Mouse (Mus musculus) liver, embryonic 14.5 days (tissue): ENCODE results near the gene Arhgap9. TPM values are rescaled to one million over a fixed set of nuclear protein-coding genes. Genes with fewer than 3 reads are reported as not detected.

Experiments used
- ATAC-seq: fragments of 200-750 bp; cut with Nextera tagmentation; 2 replicates; pipeline ENCODE4 v1.8.0; 2017; ENCODE audit warnings: moderate number of reproducible peaks, mild to moderate bottlenecking, moderate library complexity; ENCODE audit not compliant: insufficient read depth
- DNase-seq, 3 experiments: peaks; one replicate each; pipeline ENCODE4 v3.0.0-alpha.2; 2012 to 2013; ENCODE audit warnings: low read depth in 3 of 3, low spot score in 3 of 3
- H3K27ac ChIP-seq: fragments of 300-500 bp; sonication (generic); 2 replicates; pipeline ENCODE4 v1.5.1; 2014; ENCODE audit warnings: moderate library complexity, mild to moderate bottlenecking, control low read depth, inconsistent platforms
- H3K27me3 ChIP-seq: fragments of 300-500 bp; sonication (generic); 2 replicates; pipeline ENCODE4 v1.6.1; 2014; ENCODE audit warnings: mild to moderate bottlenecking, low read length, moderate library complexity; ENCODE audit not compliant: control insufficient read depth, insufficient read depth
- H3K36me3 ChIP-seq: fragments of 300-500 bp; sonication (generic); replicated peaks from 2 replicates; pipeline ENCODE4 v1.6.1; 2014; ENCODE audit warnings: low read depth; ENCODE audit not compliant: control insufficient read depth, insufficient read depth
- H3K4me1 ChIP-seq, 2 experiments: fragments of 200-500 bp in 1 of 2; fragments of 300-500 bp in 1 of 2; sonication (generic) in 1 of 2; replicated peaks; 2 replicates each; pipeline ENCODE4 v1.6.1; 2012 to 2014; ENCODE audit warnings: antibody characterized with exemption in 1 of 2, inconsistent platforms in 1 of 2, low read length in 1 of 2; ENCODE audit not compliant: control insufficient read depth in 2 of 2, insufficient read depth in 2 of 2
- H3K4me2 ChIP-seq: fragments of 300-500 bp; sonication (generic); 2 replicates; pipeline ENCODE4 v1.6.1; 2014; ENCODE audit warnings: low read depth, mild to moderate bottlenecking, control low read depth, moderate library complexity
- H3K4me3 ChIP-seq, 2 experiments: fragments of 200-500 bp in 1 of 2; fragments of 300-500 bp in 1 of 2; sonication (generic) in 1 of 2; 2 replicates each; pipeline ENCODE4 v1.5.1; 2012 to 2014; ENCODE audit warnings: low read depth in 2 of 2, low read length in 2 of 2, mild to moderate bottlenecking in 2 of 2, control low read depth in 1 of 2, inconsistent platforms in 1 of 2, moderate library complexity in 1 of 2; ENCODE audit not compliant: insufficient read depth in 1 of 2
- H3K9ac ChIP-seq: fragments of 300-500 bp; sonication (generic); replicated peaks from 2 replicates; pipeline ENCODE4 v1.6.1; 2014; ENCODE audit warnings: mild to moderate bottlenecking, control low read depth, moderate library complexity
- H3K9me3 ChIP-seq: fragments of 300-500 bp; sonication (generic); 2 replicates; pipeline ENCODE4 v1.6.1; 2016; ENCODE audit warnings: low read length, mixed read lengths; ENCODE audit not compliant: control insufficient read depth
- CTCF ChIP-seq: IDR thresholded peaks from 2 replicates; pipeline ENCODE4 v1.5.1; 2016; ENCODE audit warnings: antibody characterized with exemption, low read depth, control low read depth
- EP300 ChIP-seq: IDR thresholded peaks from 2 replicates; pipeline ENCODE4 v1.6.1; 2016; ENCODE audit warnings: antibody characterized with exemption, low read depth
- WGBS: fragments of 180-500 bp; shearing (Covaris S2); extraction: QIAGEN DNeasy Blood & Tissue Kit; methylation state at CpG from one replicate; pipeline ENCODE4 v1.1.7; 2014; ENCODE audit not compliant: insufficient replicate concordance; 5-methylcytosine and 5-hydroxymethylcytosine counted together
- polyA plus RNA-seq, 2 experiments: library from polyadenylated mRNA; depleted of rRNA in 1 of 2; stranded (reverse) in 1 of 2; unstranded in 1 of 2; fragments of >200 nt; fragmentation: Nextera tagmentation in 1 of 2; extraction: Ambion mirVana in 1 of 2; gene quantifications; 2 replicates each; pipeline versions ENCODE4 v1.2.1 to v1.2.3; 2012 to 2014

Gene Arhgap9
- polyA plus RNA-seq, 2 experiments = 8.8 to 12.4 TPM

- peaks cover 11% of the 10 kb centered on the region; the same call in 1 of the 2 replicates for H3K27me3 ChIP-seq
- 21% methylated on average over 29 of the region's 29 CpGs for WGBS
- DNase-seq = no peak
- H3K9me3 ChIP-seq = no peaks in the 10 kb centered on the region
- H3K4me1 ChIP-seq = peaks cover 11 to 14% of the 10 kb centered on the region in 2 experiments
- H3K9ac ChIP-seq = peak overlapping the region; percentile 65
- no peak overlapping the region for H3K27ac ChIP-seq
- TF ChIP-seq EP300 (no peak), CTCF (no peak)
- ATAC-seq = no peak
- H3K4me2 ChIP-seq = peak overlapping the region; percentile 89
- peak overlapping the region; percentile 56 to 65 for H3K4me3 ChIP-seq
- no peaks in the 10 kb centered on the region for H3K36me3 ChIP-seq
Observed at GRCm38 (mm10) chr10:127326828-127327227, 5.1 kb downstream of the Arhgap9 start.

- Histone ChIP-seq H3K4me1 (peaks cover 11 to 14% of the 10 kb centered on the region in 2 experiments), H3K9ac (no peak overlapping the region), H3K4me3 (no peak overlapping the region), H3K27ac (no peak overlapping the region), H3K27me3 (peaks cover 11% of the 10 kb centered on the region; the same call in 1 of the 2 replicates), H3K9me3 (no peaks in the 10 kb centered on the region), H3K4me2 (no peak overlapping the region), H3K36me3 (no peaks in the 10 kb centered on the region)
- WGBS = 73% methylated on average over 18 of the region's 18 CpGs
- ATAC-seq = no peak
- TF ChIP-seq CTCF = no peak
- TF ChIP-seq EP300 = no peak
- no peak for DNase-seq
Observed at GRCm38 (mm10) chr10:127327461-127328145, 5.8 kb downstream of the Arhgap9 start.

- no peak overlapping the region for H3K9ac ChIP-seq
- TF ChIP-seq CTCF (no peak), EP300 (no peak)
- no peak for DNase-seq
- no peak overlapping the region for H3K27ac ChIP-seq
- no peak overlapping the region for H3K4me2 ChIP-seq
- H3K4me3 ChIP-seq = no peak overlapping the region
- peaks cover 8 to 9% of the 10 kb centered on the region in 2 experiments for H3K4me1 ChIP-seq
- H3K27me3 ChIP-seq = peaks cover 11% of the 10 kb centered on the region; the same call in 1 of the 2 replicates
- 64% methylated on average over 7 of the region's 7 CpGs for WGBS
- H3K36me3 ChIP-seq = no peaks in the 10 kb centered on the region
- no peaks in the 10 kb centered on the region for H3K9me3 ChIP-seq
- ATAC-seq = no peak
Observed at GRCm38 (mm10) chr10:127330212-127330611, 8.4 kb downstream of the Arhgap9 start.

- DNase-seq (no peak), ATAC-seq (peak; percentile 9; the same call in 1 of the 2 replicates)
- no peaks in the 10 kb centered on the region for H3K9me3 ChIP-seq
Observed at GRCm38 (mm10) chr10:127332211-127332874, 10.6 kb downstream of the Arhgap9 start.

GRCm38 (mm10) chr10:127333152-127333551 is 11.4 kb downstream of the Arhgap9 start:
- Histone ChIP-seq H3K4me3 (no peak overlapping the region), H3K9me3 (no peaks in the 10 kb centered on the region), H3K4me1 (no peaks in the 10 kb centered on the region), H3K9ac (no peak overlapping the region), H3K4me2 (no peak overlapping the region), H3K27me3 (no peaks in the 10 kb centered on the region; the same call in 1 of the 2 replicates), H3K36me3 (no peaks in the 10 kb centered on the region), H3K27ac (no peak overlapping the region)
- WGBS = 34% methylated on average over 5 of the region's 5 CpGs
- ATAC-seq = no peak
- no peak for DNase-seq
- TF ChIP-seq EP300 = no peak
- peak; percentile 71 for TF ChIP-seq CTCF

More at GRCm38 (mm10) chr10:127332211-127332874, 10.6 kb downstream of the Arhgap9 start:
- Histone ChIP-seq H3K4me2 (peak overlapping the region; percentile 28), H3K4me1 (no peaks in the 10 kb centered on the region), H3K36me3 (no peaks in the 10 kb centered on the region), H3K4me3 (no peak overlapping the region; a peak in 1 of 4 replicates), H3K27me3 (no peaks in the 10 kb centered on the region; the same call in 1 of the 2 replicates), H3K9ac (no peak overlapping the region), H3K27ac (no peak overlapping the region)
- 34% methylated on average over 31 of the region's 31 CpGs for WGBS
- TF ChIP-seq CTCF (peak; percentile 56), EP300 (no peak)
